Mouse (Mus musculus) liver, adult (tissue): Measurements from ENCODE around the gene Tlr6.

Source experiments
- GATA4 ChIP-seq: IDR thresholded peaks from 2 replicates; pipeline ENCODE4 v1.6.1; 2014; ENCODE audit warnings: mild to moderate bottlenecking, low read length; ENCODE audit not compliant: insufficient replicate concordance

Gene Tlr6

DNA sequence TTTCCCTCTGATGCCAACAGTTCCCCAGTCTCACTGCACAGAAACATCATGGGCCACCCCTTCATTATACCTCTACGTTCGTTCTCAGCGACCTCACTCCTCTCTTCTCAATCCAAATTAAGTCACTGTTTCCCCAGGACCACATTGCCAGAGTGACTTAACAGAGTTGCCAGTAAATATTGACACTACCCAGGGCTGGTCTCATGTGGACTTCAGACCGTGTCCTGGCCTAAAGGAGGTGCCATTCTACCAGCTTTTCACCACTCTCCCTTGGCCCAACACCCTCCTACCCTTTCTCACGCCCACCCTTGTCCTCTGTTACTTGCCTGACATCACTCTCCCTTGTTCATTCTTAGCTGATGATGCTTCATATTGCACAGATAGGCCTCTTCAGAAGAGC, 3.4 kb upstream of the Tlr6 start:
- TF ChIP-seq GATA4 = no peak

DNA sequence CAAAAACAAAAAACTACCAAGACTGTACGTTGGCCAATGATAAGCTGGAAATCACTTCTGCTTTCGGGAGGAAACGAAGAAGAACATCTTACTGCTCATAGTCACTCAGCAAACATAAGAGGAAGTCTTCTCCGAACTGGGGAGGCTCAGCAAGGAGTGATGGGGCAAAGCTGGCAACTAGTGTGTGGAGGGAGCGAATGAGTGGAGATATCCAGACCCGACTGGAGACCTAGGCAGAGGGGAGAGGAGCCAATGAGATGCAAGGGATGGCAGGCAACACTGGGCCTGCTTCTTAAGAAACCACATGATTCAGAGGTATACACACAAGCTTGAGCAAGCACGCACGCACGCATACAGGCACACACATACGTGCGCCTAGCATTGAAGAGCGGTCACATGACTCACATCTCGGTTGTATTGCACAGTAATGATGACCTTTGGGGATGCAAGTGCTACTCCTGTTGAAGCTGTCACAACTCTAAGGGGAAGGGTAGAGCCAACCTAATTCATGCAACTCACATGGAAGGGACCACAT, 1.0 kb upstream of the Tlr6 start:
- TF ChIP-seq GATA4 = no peak

DNA sequence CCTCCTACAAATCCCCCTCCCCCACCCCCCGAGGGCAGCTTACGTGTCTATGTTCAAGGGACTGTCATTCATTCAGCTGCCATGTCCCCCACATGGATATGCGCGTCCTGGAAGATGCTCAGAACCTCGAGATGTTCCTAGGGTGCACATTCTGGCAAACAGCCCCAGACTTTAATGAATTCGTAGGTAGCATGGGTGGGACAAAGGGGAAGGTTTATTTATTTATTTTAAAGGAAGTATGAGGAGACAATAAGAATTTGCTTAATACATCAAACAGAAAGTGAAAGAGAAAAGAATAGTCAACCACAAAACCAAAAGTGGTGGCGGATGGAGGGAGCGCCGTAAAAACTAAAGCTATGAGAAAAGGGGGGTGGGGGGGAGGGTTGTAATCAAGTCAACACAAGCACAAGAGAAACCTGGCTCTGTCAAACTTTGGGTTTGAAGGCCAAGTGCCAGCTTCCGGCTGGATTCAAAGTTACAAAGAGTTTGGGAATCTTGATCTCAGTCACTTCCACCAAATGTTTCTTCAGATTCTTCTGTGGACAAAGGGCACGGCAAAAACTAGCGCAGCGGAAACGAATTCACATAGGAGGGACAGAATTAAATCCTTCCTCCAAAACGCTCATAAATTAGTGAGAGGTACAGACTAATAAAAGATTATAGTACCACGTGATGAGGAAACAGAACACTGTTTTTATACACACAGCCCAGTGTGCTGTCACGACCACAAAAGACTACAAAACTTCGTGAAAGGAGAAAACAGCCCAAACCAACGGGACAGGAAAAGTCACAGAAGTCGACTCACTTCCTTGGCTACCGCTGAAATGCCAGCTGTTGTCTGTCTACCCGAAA, 680 bp downstream of the Tlr6 start:
- TF ChIP-seq GATA4 = no peak

- TF ChIP-seq GATA4 = no peak
These were observed 5.0 kb downstream of the Tlr6 start for GRCm38 (mm10) chr5:64954931-64955330.

- TF ChIP-seq GATA4 = no peak
These were observed 8.4 kb downstream of the Tlr6 start for GRCm38 (mm10) chr5:64951486-64951885.

DNA sequence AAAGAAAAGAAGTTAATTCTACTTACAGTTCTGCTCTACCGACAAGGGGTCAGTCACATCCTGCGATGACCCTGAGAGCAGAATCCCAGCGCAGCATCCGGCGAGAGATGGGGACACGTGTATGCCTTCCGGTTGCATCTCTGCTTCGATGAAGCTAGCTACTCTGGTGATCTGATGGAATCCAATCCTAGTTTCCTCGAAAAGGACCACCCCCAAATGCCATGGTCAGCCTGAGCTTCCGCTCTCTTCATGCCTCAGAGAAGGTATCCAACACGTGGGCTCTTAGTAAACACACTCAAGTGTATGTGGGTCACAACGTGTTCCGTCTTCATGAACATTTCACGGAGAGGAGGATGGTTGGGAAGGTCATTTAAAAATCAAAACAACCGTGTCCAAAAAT, 27.1 kb downstream of the Tlr6 start:
- no peak for TF ChIP-seq GATA4

DNA sequence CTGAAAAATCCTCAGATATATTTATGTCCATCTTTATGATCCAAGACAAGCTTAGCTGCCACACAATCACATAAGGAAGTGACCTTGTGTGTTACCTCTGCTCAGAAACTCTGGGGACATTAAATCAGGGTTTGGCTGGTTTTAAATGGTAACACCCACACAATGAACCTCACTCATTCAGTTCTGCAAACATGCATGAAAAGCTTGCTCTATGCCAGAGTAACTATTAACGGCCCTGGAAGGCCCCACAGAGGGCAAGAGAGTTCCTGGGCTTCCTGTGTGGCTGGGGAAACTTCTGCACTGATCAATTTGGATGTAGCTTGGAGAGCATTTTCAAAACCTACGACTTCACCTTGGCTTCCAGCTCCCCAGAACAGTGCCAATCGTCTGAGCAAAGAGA, 27.7 kb downstream of the Tlr6 start:
- TF ChIP-seq GATA4 = no peak

DNA sequence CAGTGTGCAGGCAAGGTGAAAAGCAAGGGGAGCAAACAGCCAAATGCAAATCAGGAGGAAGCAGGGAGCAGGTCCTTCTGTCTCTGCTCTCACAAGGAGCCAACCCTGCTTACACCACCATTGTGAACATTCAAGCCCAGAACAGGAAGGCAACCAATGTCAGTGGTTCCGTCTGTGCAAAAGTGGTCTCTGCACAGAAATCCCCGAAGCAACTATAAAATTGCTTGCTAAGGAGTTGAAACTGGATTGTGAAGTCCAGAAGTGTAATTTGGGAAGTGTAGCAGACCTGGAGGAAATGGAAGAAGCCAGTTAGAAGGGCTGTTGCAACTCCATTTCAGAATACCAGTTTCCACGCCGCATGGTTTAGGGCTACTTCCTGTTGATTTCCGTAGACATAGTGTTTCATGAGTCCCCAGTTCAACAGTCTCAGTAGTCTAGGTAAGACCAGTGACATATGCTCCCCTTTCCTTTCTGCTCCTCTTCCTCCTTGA, 37.0 kb downstream of the Tlr6 start:
- TF ChIP-seq GATA4 = no peak

DNA sequence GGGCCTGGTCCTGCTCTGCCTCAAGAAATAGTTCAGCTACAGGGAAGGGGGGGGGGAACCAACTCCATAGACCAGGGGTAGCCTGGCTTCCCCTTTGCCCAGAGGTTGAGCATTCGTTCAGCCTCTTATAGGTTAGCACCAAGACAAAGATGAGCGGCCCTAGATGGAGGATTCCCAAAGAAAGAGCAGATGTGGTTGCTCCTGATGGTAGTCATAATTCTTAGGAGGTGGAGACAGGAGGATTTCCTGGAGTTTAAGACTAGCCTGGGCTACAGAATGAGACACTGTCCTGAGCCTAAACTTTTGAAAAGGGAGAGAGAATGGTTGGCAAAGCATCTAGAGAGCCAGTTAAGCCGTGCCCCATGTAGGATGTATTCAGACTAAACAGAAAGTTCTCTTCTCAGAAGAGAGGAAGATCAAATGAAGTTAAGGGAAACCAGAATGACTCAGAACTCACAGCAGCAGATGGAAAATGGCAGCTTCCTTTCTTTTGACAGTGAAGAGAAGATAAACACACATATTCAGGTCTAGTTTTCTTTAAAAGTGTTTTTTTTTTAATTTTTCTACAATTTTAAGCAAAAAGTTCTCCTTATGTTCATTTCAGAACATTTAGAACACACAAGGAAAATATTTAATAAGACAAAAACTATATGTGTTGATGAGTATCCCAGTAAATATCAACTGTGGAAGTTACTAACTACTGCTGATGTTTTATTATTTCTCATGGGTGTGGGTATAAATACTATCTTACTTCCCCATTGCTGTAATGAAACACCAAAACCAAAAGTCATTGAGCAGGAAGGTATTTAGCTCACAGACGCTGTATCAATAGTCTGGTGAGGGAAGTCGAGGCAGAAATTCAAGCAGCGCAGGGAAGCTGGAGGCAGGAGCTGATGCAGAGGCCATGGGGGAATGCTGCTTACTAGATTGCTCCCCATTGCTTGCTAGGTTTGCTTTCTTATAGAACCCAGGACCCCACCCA, 41.0 kb downstream of the Tlr6 start:
- TF ChIP-seq GATA4 = no peak

- TF ChIP-seq GATA4 = no peak
These were observed 42.2 kb downstream of the Tlr6 start for GRCm38 (mm10) chr5:64917721-64918120.

DNA sequence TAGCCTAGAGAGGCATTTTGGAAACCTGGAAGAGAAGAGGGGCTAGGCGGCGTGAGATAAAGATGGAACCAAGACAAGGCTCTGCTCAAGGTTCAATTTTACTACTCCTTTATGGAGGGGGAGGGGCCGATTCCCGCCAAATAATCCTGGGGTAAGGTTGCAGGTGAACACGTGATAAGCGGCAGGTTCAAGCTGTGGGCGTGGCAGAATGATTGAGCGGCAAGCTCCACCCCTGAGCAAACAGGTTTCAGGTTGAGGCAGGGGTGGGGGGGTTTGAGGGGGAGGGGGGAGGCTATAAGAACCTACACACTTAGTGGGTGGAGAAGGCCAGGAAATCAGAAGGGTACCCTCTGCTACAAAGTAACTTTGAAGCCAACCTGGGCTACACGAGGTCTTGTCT, 42.7 kb downstream of the Tlr6 start:
- TF ChIP-seq GATA4 = no peak

DNA sequence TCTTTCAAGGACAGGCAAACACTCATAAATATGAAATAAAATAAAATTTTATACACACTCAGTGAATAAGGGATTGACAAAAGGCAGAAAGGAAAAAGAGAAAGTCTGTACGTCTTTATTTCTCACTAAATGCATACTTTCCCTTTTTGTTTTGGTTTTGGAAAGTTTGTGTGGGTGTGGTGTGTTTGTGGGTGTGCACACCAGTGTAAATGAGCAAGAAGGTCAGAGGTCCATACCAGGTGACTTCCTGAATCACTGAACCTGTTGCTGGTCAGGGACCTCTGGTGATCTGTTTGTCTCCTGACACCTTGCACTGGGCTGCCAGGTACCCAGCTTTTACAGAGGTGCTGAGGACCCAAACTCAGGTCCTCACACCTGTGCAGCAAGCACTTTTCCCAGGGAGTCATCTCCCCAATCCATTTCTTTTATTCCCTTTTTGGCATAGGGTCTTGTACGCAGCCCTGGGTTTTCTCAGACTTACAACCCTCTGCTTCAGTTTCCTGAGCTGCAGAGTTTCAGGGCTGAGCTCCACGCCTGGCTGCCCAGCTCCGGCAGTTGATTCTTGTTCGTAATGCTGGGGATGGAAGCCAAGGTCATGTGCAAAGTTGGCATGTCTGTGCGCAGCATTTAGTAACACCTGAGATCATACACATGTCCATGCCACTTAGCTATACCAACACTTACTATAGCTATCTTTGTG, 51.2 kb downstream of the Tlr6 start:
- no peak for TF ChIP-seq GATA4

DNA sequence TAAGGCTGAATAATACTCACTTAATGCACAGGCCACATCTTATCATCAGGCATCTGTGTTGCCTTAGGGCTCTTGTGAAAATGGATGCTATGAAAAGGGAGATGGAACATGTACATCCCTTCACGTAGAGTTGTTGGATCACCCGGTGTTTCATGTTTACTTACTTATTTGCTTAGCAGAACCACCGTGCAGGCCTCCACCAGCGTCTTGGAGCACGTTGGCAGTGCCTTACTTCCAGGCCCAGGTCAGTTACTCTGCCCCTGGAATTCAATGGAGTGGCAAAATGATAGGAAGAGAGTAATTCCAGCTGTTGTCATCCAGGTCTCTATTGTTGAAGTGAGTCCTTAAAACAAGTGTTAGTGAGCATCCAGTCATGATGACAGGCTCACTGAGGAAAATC, 52.0 kb downstream of the Tlr6 start:
- TF ChIP-seq GATA4 = no peak

- TF ChIP-seq GATA4 = no peak
These were observed 54.2 kb downstream of the Tlr6 start for GRCm38 (mm10) chr5:64905516-64906271.
